Mouse (Mus musculus) retina, postnatal 7 days (tissue): ENCODE measurements at regions not wholly inside any gene's neighbourhood (a gene's known extent, or its start where the extent isn't known, plus 50 kb on each side); places are given as distances from the start of the nearest gene placed in this dataset.
A peak's percentile ranks its signal among the peaks of the same experiment; 100 is the strongest.

Experiments used
- DNase-seq: peaks from one replicate; pipeline ENCODE4 v3.0.0-alpha.2; 2012; ENCODE audit warnings: low read depth, low spot score

DNA sequence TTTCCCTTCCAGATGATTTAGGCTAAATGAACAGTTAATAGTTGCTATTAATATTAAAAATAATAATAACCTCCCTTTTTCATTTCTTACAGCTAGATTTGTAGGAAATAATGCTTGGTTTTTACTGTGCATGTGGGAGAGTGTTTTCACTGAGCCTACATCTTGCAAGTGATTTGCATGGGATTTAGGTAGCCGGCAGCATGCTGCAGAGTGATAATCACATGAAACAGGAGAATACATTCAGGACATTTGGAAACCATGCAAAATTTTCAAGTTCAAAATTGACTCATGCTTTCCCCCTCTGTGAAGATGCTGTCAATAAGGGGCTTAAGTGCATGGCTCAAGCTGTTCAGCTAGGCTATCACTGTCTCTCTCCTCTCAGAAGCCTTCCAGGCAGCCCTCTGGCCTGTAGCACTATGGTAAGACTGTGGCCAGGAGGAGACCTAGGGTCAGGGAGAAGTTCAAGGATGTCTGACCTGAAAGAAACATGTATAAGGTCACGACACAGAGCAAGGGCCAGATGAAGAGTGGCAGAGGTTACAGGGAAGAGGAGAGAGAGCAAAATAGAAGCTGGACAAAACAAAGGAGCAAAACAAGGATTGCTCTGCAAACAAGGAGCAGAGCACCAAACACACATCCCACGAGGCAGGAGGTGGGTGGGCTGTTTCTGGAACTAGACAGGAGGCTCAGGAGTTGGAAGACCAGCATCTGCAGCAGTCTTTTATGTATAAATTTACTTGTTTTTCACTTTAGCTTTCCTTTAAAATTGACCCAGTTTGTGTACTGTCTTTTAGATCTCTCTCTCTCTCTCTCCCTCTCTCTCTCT, 177.5 kb downstream of the Tmem161b start:
- no peak for DNase-seq

- no peak for DNase-seq
Measured at GRCm38 (mm10) chr13:84401006-84401405, 178.9 kb downstream of the Tmem161b start.

- DNase-seq = peak; percentile 17
Measured at GRCm38 (mm10) chr13:84404566-84405194, 182.6 kb downstream of the Tmem161b start.

GRCm38 (mm10) chr13:84434444-84434843, 212.3 kb downstream of the Tmem161b start:
- DNase-seq = no peak

DNA sequence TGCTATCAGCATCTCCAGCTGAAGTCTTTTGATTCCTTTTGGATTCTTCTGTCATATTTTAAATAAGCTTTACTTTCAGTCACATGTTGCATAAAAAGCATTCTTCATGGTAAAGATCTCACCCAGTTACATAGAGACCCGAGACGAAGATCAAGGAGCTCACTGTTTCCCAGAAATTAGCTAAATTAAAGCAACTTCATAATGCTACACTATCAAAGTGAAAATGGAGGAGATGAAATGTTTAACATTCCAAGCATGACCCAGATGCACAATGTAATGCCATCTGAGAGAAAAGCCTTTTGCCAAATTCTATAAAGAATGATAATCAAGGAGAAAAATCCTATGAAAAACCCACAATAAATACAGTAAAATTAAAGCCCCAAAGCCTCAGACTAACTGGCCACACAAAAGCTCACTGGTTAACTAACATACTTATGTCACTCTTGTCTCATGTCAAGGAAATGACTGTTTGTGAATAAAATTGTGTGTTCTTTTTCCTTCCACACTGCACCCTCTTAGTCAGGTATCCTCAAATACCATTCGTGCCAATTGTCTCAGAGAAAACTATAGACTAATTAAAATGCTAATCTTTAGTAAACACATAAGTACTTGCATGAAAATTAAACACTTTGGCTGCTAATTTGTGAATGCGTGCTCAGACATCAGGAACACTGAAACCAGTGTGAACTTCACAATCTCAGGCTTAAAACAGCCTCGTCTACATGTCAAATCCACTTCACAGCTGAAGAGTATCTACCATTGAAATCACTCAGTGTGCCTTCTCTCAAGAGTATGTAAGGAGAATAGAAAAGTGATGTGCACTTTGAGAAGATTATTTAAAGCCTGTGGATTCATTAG, 215.7 kb downstream of the Tmem161b start:
- DNase-seq = no peak

DNA sequence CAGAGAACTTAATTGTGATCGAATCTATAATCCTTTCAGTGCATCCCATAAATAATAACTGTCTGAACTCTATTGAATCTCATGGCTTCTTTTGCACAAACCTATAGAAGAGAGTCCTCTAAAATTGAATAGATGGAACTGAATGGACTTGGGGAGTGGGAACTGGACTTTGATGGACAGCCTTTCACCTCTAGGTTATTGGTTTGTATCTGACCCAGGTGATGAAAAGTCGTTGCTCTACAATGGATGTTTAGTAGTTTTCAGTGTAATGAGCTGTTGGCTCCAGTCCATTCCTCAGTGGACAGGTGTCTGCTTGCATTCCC, 216.3 kb downstream of the Tmem161b start:
- no peak for DNase-seq

DNA sequence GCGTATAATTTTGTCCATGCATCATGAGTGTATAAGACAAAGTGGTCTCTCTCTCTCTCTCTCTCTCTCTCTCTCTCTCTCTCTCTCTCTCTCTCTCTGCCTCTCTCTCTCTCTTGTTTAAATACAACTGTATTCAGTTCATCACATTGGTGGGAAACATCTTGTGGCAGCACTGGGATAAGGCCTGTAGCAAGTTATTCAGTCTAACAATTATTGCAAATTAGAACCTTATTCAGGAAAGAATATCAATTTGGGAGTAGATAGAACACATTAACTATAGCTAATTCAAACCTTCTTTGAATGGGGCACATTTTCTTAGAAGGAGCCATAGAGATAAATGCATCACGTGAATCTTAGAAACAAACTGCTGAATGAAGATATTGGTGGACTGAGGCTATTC, 226.4 kb downstream of the Tmem161b start:
- no peak for DNase-seq

- no peak for DNase-seq
Measured at GRCm38 (mm10) chr13:84449001-84449551, 227.0 kb downstream of the Tmem161b start.
